Mouse (Mus musculus): Measurements from ENCODE around the gene Dtx3l.

Dtx3l gene

GRCm38 (mm10) chr16:35888910-35889309, 50.0 kb downstream of the Dtx3l start:
- in situ Hi-C loops (cut with MboI; ENCODE audit: low sequenced_read_pairs), result no loop called here

- in situ Hi-C loops (cut with MboI; ENCODE audit: low sequenced_read_pairs), result no loop called here
These were observed 50.8 kb downstream of the Dtx3l start for GRCm38 (mm10) chr16:35888174-35888573.
